Mouse (Mus musculus): ENCODE measurements around the gene Shmt2. TPM values are rescaled to one million over a fixed set of nuclear protein-coding genes. Genes with fewer than 3 reads are reported as not detected.

Gene Shmt2
- polyA plus RNA-seq, 1 experiment = 171 TPM

DNA sequence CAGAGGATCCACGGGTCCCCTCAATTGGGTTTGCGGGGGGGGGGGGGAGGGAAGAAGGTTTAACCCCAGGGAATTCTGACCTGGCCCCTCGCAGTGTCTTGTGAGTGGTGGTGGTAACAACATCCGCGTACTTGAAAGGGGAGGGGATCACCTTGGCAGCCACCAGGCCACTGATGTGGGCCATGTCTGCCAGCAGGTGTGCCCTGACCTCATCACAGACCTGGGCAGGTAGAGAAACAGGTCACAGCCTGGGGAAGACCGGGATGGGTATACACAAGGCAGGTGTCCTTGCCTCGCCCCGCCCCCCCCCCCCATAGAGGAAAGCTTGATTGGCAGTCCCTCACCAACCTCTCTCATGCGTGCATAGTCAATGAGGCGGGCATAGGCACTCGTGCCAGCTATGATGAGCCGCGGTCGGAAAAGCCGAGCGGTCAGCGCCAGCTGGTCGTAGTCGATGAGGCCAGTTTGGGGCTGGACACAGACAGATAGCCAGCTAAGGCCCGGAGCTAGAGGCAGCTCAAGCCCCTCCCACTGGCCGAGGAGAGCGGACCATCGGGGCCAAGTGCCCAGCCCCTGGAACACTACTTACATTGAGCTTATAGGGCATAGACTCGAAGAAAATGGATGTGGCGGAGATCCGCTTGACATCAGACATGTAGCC, 3.1 kb downstream of the Shmt2 start:
- Histone ChIP-seq H3K4me3 (ENCODE audit: control insufficient read depth, insufficient read depth, low read length) (no peak overlapping the region), H3K27me3 (ENCODE audit: control insufficient read depth, insufficient read depth, low read length) (no peaks in the 10 kb centered on the region; the same call in 1 of the 2 replicates), H3K36me3 (ENCODE audit: control insufficient read depth, insufficient read depth, low read length) (no peaks in the 10 kb centered on the region), H3K4me1 (replicated peaks; ENCODE audit: control insufficient read depth, insufficient read depth, low read length) (peaks cover 8% of the 10 kb centered on the region), H3K27ac (ENCODE audit: control insufficient read depth, insufficient read depth, low read length) (no peak overlapping the region)
- TF ChIP-seq CTCF (IDR thresholded peaks at IDR 0.05; ENCODE audit: borderline replicate concordance, control insufficient read depth, extremely low read depth, insufficient read depth, low read length, poor library complexity) (no peak), POLR2A (IDR thresholded peaks at IDR 0.05; ENCODE audit: control insufficient read depth, extremely low read depth, insufficient read depth, low read length, poor library complexity) (no peak)
- 98% methylated on average over 26 of the region's 26 CpGs for WGBS
- no peak for DNase-seq

DNA sequence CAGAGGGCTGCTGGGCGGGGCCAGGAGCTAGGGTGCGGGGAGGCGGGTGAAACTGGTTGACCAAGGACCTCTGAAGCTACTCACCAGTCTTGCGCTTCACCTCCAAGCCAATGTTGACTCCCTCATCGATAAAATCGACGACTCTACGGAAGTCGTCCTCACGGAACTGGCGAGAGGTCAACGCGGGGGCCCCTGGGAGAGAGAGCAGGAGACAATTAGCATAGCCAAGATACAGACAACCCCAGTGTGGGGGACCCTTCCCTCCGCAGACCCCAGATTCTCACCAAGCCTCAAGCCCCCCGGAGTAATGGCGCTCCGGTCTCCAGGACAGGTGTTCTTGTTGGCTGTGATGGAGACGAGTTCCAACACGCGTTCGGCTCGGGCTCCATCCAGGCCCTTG, 4.3 kb downstream of the Shmt2 start:
- H3K36me3 ChIP-seq (ENCODE audit: control insufficient read depth, insufficient read depth, low read length) = no peaks in the 10 kb centered on the region
- no peak for DNase-seq
- H3K27ac ChIP-seq (ENCODE audit: control insufficient read depth, insufficient read depth, low read length) = no peak overlapping the region
- peaks cover 5% of the 10 kb centered on the region; the same call in 1 of the 2 replicates for H3K27me3 ChIP-seq (ENCODE audit: control insufficient read depth, insufficient read depth, low read length)
- TF ChIP-seq POLR2A (IDR thresholded peaks at IDR 0.05; ENCODE audit: control insufficient read depth, extremely low read depth, insufficient read depth, low read length, poor library complexity) (no peak), CTCF (IDR thresholded peaks at IDR 0.05; ENCODE audit: borderline replicate concordance, control insufficient read depth, extremely low read depth, insufficient read depth, low read length, poor library complexity) (no peak)
- H3K4me3 ChIP-seq (ENCODE audit: control insufficient read depth, insufficient read depth, low read length) = no peak overlapping the region
- 97% methylated on average over 22 of the region's 22 CpGs for WGBS
- peaks cover 18% of the 10 kb centered on the region for H3K4me1 ChIP-seq (replicated peaks; ENCODE audit: control insufficient read depth, insufficient read depth, low read length)

GRCm38 (mm10) chr10:127516576-127517260, 5.5 kb downstream of the Shmt2 start:
- 81% methylated on average over 30 of the region's 30 CpGs for WGBS
- Histone ChIP-seq H3K27me3 (ENCODE audit: control insufficient read depth, insufficient read depth, low read length) (peaks cover 5% of the 10 kb centered on the region; the same call in 1 of the 2 replicates), H3K36me3 (ENCODE audit: control insufficient read depth, insufficient read depth, low read length) (no peaks in the 10 kb centered on the region), H3K27ac (ENCODE audit: control insufficient read depth, insufficient read depth, low read length) (no peak overlapping the region), H3K4me1 (replicated peaks; ENCODE audit: control insufficient read depth, insufficient read depth, low read length) (peaks cover 26% of the 10 kb centered on the region), H3K4me3 (ENCODE audit: control insufficient read depth, insufficient read depth, low read length) (no peak overlapping the region)
- TF ChIP-seq CTCF (IDR thresholded peaks at IDR 0.05; ENCODE audit: borderline replicate concordance, control insufficient read depth, extremely low read depth, insufficient read depth, low read length, poor library complexity) = no peak
- no peak for DNase-seq

DNA sequence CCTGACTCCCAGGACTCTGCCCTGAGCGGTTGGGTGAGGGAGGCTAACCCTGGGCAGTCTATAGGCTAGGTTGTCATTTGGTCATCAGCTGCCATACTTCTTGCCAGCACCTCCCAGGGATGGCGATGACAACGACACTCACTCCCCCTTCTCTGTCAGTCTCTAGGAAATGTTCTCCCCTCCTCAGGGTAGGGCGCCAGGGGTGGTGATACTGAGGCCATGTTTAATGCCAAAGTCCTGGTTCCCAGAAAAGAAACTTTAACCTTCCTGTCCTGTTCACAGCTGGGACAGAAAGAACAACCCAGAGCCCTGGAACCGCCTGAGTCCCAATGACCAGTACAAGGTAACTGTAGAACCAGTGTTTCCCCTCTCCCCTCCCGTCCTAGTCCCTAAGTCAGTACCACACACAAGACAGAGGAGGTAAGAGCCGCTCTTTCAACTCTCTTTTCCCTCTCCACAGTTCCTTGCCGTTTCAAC, 6.2 kb downstream of the Shmt2 start:
- H3K4me3 ChIP-seq (ENCODE audit: control insufficient read depth, insufficient read depth, low read length) = no peak overlapping the region
- no peak for TF ChIP-seq CTCF (IDR thresholded peaks at IDR 0.05; ENCODE audit: borderline replicate concordance, control insufficient read depth, extremely low read depth, insufficient read depth, low read length, poor library complexity)
- TF ChIP-seq POLR2A (IDR thresholded peaks at IDR 0.05; ENCODE audit: control insufficient read depth, extremely low read depth, insufficient read depth, low read length, poor library complexity) = no peak
- 69% methylated on average over 8 of the region's 8 CpGs for WGBS
- H3K36me3 ChIP-seq (ENCODE audit: control insufficient read depth, insufficient read depth, low read length) = no peaks in the 10 kb centered on the region
- H3K27me3 ChIP-seq (ENCODE audit: control insufficient read depth, insufficient read depth, low read length) = peaks cover 5% of the 10 kb centered on the region; the same call in 1 of the 2 replicates
- H3K27ac ChIP-seq (ENCODE audit: control insufficient read depth, insufficient read depth, low read length) = no peak overlapping the region
- H3K4me1 ChIP-seq (replicated peaks; ENCODE audit: control insufficient read depth, insufficient read depth, low read length) = peaks cover 27% of the 10 kb centered on the region
- DNase-seq = no peak

DNA sequence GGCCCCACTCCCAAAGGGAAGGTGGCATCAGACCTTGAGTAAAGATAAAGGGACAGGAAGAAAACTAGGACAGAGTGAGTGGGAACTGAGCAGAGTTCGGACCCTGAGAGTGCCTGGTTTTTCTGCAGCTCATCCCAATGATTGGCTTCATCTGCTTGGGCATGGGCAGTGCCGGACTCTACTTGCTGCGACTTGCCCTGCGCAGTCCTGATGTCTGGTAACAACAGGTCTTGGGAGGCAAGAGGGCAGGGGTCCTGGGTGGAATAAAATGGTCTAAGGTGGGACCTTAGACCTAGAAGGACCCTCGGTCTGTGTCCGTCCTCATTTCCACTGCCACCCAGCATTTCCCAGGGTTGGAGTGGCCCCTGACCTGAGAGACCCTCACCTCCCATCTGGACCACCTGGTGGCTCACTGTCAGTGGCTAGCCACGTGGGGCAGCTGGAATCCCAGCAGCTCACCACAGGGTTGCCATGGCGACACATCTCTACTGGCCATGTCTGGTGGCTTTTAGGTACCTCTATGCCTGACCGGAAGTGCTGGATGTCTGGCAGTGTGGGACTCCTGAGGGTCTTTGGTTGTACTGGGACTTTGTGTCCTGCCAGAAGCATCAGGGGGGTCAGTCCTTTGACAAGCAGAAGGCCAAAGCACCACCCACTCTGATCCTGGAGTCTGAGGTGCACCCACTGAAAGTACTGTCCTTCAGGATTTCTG, 6.8 kb downstream of the Shmt2 start:
- Histone ChIP-seq H3K4me3 (ENCODE audit: control insufficient read depth, insufficient read depth, low read length) (no peak overlapping the region), H3K27ac (ENCODE audit: control insufficient read depth, insufficient read depth, low read length) (no peak overlapping the region), H3K4me1 (replicated peaks; ENCODE audit: control insufficient read depth, insufficient read depth, low read length) (peaks cover 31% of the 10 kb centered on the region), H3K27me3 (ENCODE audit: control insufficient read depth, insufficient read depth, low read length) (peaks cover 5% of the 10 kb centered on the region; the same call in 1 of the 2 replicates), H3K36me3 (ENCODE audit: control insufficient read depth, insufficient read depth, low read length) (no peaks in the 10 kb centered on the region)
- no peak for DNase-seq
- no peak for TF ChIP-seq CTCF (IDR thresholded peaks at IDR 0.05; ENCODE audit: borderline replicate concordance, control insufficient read depth, extremely low read depth, insufficient read depth, low read length, poor library complexity)
- TF ChIP-seq POLR2A (IDR thresholded peaks at IDR 0.05; ENCODE audit: control insufficient read depth, extremely low read depth, insufficient read depth, low read length, poor library complexity) = no peak
- 55% methylated on average over 9 of the region's 9 CpGs for WGBS

- TF ChIP-seq CTCF (IDR thresholded peaks at IDR 0.05; ENCODE audit: borderline replicate concordance, control insufficient read depth, extremely low read depth, insufficient read depth, low read length, poor library complexity) (no peak), POLR2A (IDR thresholded peaks at IDR 0.05; ENCODE audit: control insufficient read depth, extremely low read depth, insufficient read depth, low read length, poor library complexity) (no peak)
- no peak within 1 kb of the TSS for H3K4me3 ChIP-seq (ENCODE audit: control insufficient read depth, insufficient read depth, low read length)
- peaks cover 5% of the 10 kb centered on the region; the same call in 1 of the 2 replicates for H3K27me3 ChIP-seq (ENCODE audit: control insufficient read depth, insufficient read depth, low read length)
- H3K36me3 ChIP-seq (ENCODE audit: control insufficient read depth, insufficient read depth, low read length) = no peaks in the 10 kb centered on the region
- peaks cover 31% of the 10 kb centered on the region for H3K4me1 ChIP-seq (replicated peaks; ENCODE audit: control insufficient read depth, insufficient read depth, low read length)
- WGBS = 43% methylated on average over 6 of the region's 6 CpGs
- no peak for DNase-seq
- no peak within 1 kb of the TSS for H3K27ac ChIP-seq (ENCODE audit: control insufficient read depth, insufficient read depth, low read length)
Measured at GRCm38 (mm10) chr10:127514764-127515163, 7.5 kb downstream of the Shmt2 start, which contains the start of gene Ndufa4l2. Ndufa4l2 (plus strand) TSS chr10:127514967.
